Mouse (Mus musculus): ENCODE measurements at regions not wholly inside any gene's neighbourhood (a gene's known extent, or its start where the extent isn't known, plus 50 kb on each side); places are given as distances from the start of the nearest gene placed in this dataset.

DNA sequence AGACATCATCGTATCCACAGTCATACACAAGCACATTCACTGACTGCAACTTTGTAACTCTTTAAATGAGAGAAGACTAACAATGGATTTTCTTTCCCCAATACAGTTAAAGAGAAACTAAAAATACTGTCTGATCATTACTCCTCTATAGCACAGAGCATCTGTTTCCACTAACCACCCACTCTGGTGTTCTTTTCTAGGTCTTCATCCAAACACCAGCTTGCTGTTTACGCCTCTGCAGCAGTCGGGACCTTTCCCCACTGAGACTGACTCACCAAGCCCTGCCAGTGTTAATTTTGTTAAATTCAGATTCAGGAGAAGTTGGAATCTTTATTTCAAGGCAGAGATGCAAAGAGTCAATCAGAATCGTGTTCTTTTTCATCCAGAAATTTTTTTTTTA lies 300.3 kb upstream of the Slc39a10 start:
- TF ChIP-seq CTCF (IDR thresholded peaks at IDR 0.05; ENCODE audit: low read depth) (no peak), EP300 (IDR thresholded peaks at IDR 0.05; ENCODE audit: low read depth) (no peak)

All from liver, embryonic 14.5 days (tissue).